Mouse (Mus musculus): ENCODE data around the gene BC004004. TPM values are rescaled to one million over a fixed set of nuclear protein-coding genes. Genes with fewer than 3 reads are reported as not detected.
A peak's percentile ranks its signal among the peaks of the same experiment; 100 is the strongest.

BC004004 gene
- polyA plus RNA-seq (2015; fragmentation: Nextera tagmentation; extraction: Ambion mirVana): 98.2 and 125 TPM in 2 replicates

DNA sequence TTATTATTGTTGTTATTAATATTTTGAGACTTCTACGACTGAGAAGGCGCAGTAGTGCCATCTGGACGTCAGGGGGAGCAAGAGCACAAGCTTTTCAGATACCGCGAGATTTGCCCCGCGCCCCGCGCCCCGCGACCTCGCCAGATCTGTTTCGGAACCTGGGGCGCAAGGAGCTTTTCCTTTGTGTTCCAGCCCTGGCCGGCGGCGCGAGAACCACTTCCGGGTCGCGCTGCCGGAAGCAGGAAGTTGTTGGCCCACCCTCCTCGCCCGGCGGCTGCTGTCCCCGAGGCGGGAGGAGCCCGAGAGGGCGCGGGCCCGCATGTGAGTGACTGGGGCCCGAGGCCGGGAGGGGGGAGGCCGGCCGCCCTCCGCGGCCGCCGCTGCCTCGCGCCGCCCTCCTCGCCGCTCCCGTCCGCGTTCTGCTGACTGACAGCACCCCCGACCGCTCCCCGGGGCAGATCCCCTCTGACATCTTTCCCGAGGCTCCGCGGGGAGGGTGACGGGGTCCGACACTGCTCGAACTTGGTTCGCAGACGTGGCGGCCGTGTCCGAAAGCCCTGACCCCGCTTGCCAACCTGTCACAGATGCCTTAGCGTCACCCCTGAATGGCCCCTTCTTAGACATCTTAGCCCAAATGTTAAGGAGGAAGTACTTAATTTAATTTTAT lies at the start of gene BC004004:
BC004004 (plus strand) TSS at position 107 of the 667 bp plus-strand sequence.
- Histone ChIP-seq H3K36me3 (no peaks in the 10 kb centered on the region), H3K27ac (replicated peaks) (peak within 1 kb of the TSS; percentile 92), H3K9ac (peak within 1 kb of the TSS; percentile 94), H3K9me3 (no peaks in the 10 kb centered on the region), H3K4me3 (peak within 1 kb of the TSS; percentile 81), H3K4me2 (peak within 1 kb of the TSS; percentile 63), H3K4me1 (replicated peaks) (peaks cover 30% of the 10 kb centered on the region), H3K27me3 (no peaks in the 10 kb centered on the region)
- ATAC-seq (ENCODE audit: low read depth): peak; percentile 87
- under 1% methylated on average over 60 of the region's 63 CpGs for WGBS

DNA sequence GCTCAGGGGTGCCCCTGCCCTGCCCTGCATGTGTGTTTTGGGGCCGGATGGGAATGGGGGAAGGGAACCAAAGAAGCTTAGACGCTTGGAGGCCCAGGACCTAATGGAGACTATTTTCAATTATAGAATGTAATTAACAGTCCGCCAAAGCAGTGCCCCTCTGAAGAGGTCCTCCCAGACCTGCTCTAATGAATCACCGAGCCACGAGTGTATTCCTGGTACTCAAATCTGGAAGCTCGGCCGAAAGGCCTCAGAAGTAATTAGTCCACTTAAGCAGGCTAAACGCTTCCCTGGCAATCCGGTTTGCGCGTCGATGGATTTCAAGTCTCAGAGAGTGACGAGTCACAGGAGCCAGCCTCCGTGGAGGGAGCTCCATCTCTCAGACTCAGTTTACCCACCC lies 48.0 kb upstream of the BC004004 start:
- Histone ChIP-seq H3K36me3 (no peaks in the 10 kb centered on the region), H3K4me2 (no peak overlapping the region), H3K9me3 (no peaks in the 10 kb centered on the region), H3K27me3 (no peaks in the 10 kb centered on the region), H3K27ac (replicated peaks) (peak overlapping the region; percentile 34; the same call in 1 of the 2 replicates), H3K9ac (no peak overlapping the region), H3K4me1 (replicated peaks) (peaks cover 22% of the 10 kb centered on the region), H3K4me3 (no peak overlapping the region)
- peak; percentile 33; the same call in 1 of the 2 replicates for ATAC-seq (ENCODE audit: low read depth)
- WGBS: 59% methylated on average over 14 of the region's 14 CpGs

GRCm38 (mm10) chr17:29231109-29231508 lies 37.5 kb upstream of the BC004004 start:
- ATAC-seq (ENCODE audit: low read depth): no peak
- Histone ChIP-seq H3K4me1 (replicated peaks) (no peaks in the 10 kb centered on the region; the same call in 1 of the 2 replicates), H3K4me2 (no peak overlapping the region), H3K36me3 (no peaks in the 10 kb centered on the region), H3K9ac (no peak overlapping the region), H3K4me3 (no peak overlapping the region), H3K9me3 (no peaks in the 10 kb centered on the region), H3K27ac (replicated peaks) (no peak overlapping the region), H3K27me3 (peaks cover 12% of the 10 kb centered on the region)
- WGBS: 54% methylated on average over 10 of the region's 10 CpGs

GRCm38 (mm10) chr17:29236111-29236510 lies 32.5 kb upstream of the BC004004 start:
- Histone ChIP-seq H3K27ac (replicated peaks) (no peak overlapping the region), H3K27me3 (peaks cover 37% of the 10 kb centered on the region), H3K9me3 (no peaks in the 10 kb centered on the region), H3K4me1 (replicated peaks) (peaks cover 27% of the 10 kb centered on the region), H3K4me3 (no peak overlapping the region), H3K9ac (no peak overlapping the region), H3K36me3 (no peaks in the 10 kb centered on the region), H3K4me2 (peak overlapping the region; percentile 99)
- 71% methylated on average over 7 of the region's 7 CpGs for WGBS
- ATAC-seq (ENCODE audit: low read depth): no peak

GRCm38 (mm10) chr17:29237267-29237771 lies 31.3 kb upstream of the BC004004 start:
- Histone ChIP-seq H3K4me2 (peak overlapping the region; percentile 99), H3K4me3 (peak overlapping the region; percentile 65), H3K4me1 (replicated peaks) (peaks cover 28% of the 10 kb centered on the region), H3K27ac (replicated peaks) (no peak overlapping the region), H3K36me3 (no peaks in the 10 kb centered on the region), H3K27me3 (peaks cover 37% of the 10 kb centered on the region), H3K9ac (peak overlapping the region; percentile 80), H3K9me3 (no peaks in the 10 kb centered on the region)
- ATAC-seq (ENCODE audit: low read depth): no peak
- WGBS: 1% methylated on average over 30 of the region's 32 CpGs

- Histone ChIP-seq H3K4me3 (peak within 1 kb of the TSS; percentile 65), H3K27ac (replicated peaks) (0 out of 2 replicates have a peak within 1 kb of the TSS, but pooled peaks have one; percentile 38), H3K9me3 (no peaks in the 10 kb centered on the region), H3K27me3 (peaks cover 37% of the 10 kb centered on the region), H3K9ac (peak within 1 kb of the TSS; percentile 80), H3K4me2 (peak within 1 kb of the TSS; percentile 99), H3K4me1 (replicated peaks) (peaks cover 34% of the 10 kb centered on the region), H3K36me3 (no peaks in the 10 kb centered on the region)
- WGBS: 1% methylated on average over 49 of the region's 73 CpGs
- peak; percentile 65 for ATAC-seq (ENCODE audit: low read depth)
Observed at GRCm38 (mm10) chr17:29237772-29238420, 30.7 kb upstream of the BC004004 start, which contains the start of gene Cpne5. Cpne5 (minus strand) TSS chr17:29238167.

DNA sequence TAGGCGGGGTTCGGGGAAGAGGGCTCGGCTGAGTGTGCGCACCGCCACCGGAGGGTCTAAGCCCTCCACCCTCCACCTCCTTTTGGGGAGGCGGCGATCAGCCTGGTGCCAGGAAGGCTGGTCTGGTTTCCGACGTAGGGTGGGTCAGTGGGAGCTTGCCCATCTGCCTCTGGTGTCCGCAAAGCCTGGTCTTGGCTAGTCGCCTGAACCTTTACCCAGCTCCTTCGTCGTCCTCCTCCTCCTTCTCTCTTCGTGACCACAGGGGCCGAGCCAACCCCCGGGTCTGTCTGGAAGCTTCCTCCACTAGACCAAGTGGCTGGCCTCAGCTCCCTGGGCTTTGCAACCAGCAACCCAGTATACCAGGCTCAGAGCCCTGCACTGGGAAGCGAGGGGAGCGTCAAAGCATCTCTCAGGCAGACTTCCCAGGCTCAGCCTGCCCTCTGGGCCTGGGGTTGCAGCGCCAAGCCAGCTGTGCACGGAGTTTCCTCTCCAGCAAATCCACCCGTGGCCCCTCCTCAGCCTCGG lies 30.1 kb upstream of the BC004004 start:
- peak; percentile 48; the same call in 1 of the 2 replicates for ATAC-seq (ENCODE audit: low read depth)
- Histone ChIP-seq H3K4me2 (peak overlapping the region; percentile 99), H3K9me3 (no peaks in the 10 kb centered on the region), H3K9ac (peak overlapping the region; percentile 80), H3K4me1 (replicated peaks) (peaks cover 40% of the 10 kb centered on the region), H3K27me3 (peaks cover 37% of the 10 kb centered on the region), H3K27ac (replicated peaks) (no peak overlapping the region), H3K36me3 (no peaks in the 10 kb centered on the region), H3K4me3 (peak overlapping the region; percentile 65)
- 4% methylated on average over 23 of the region's 23 CpGs for WGBS

GRCm38 (mm10) chr17:29244912-29245311 lies 23.7 kb upstream of the BC004004 start:
- H3K4me1 ChIP-seq (replicated peaks): peaks cover 42% of the 10 kb centered on the region
- H3K27ac ChIP-seq (replicated peaks): peak overlapping the region; percentile 74
- H3K36me3 ChIP-seq: peaks cover 3% of the 10 kb centered on the region
- WGBS: 13% methylated on average over 11 of the region's 12 CpGs
- peaks cover 5% of the 10 kb centered on the region; the same call in 1 of the 2 replicates for H3K27me3 ChIP-seq
- H3K9me3 ChIP-seq: no peaks in the 10 kb centered on the region
- H3K9ac ChIP-seq: peak overlapping the region; percentile 41
- ATAC-seq (ENCODE audit: low read depth): no peak
- H3K4me3 ChIP-seq: no peak overlapping the region
- no peak overlapping the region; the same call in 1 of the 2 replicates for H3K4me2 ChIP-seq

- no peaks in the 10 kb centered on the region for H3K27me3 ChIP-seq
- no peak for ATAC-seq (ENCODE audit: low read depth)
- H3K36me3 ChIP-seq: peaks cover 11% of the 10 kb centered on the region
- H3K4me3 ChIP-seq: no peak overlapping the region
- H3K4me1 ChIP-seq (replicated peaks): peaks cover 42% of the 10 kb centered on the region
- H3K9me3 ChIP-seq: no peaks in the 10 kb centered on the region
- H3K27ac ChIP-seq (replicated peaks): peak overlapping the region; percentile 74; the same call in 1 of the 2 replicates
- H3K4me2 ChIP-seq: no peak overlapping the region
- WGBS: 33% methylated on average over 7 of the region's 7 CpGs
- H3K9ac ChIP-seq: peak overlapping the region; percentile 6
Observed at GRCm38 (mm10) chr17:29245725-29246124, 22.9 kb upstream of the BC004004 start.

- Histone ChIP-seq H3K27ac (replicated peaks) (peak overlapping the region; percentile 10), H3K4me3 (no peak overlapping the region), H3K27me3 (no peaks in the 10 kb centered on the region), H3K4me2 (no peak overlapping the region), H3K36me3 (peaks cover 19% of the 10 kb centered on the region), H3K9ac (no peak overlapping the region), H3K9me3 (no peaks in the 10 kb centered on the region), H3K4me1 (replicated peaks) (peaks cover 51% of the 10 kb centered on the region)
- ATAC-seq (ENCODE audit: low read depth): 0 out of 2 replicates have a peak, but pooled peaks have one; percentile 10
- WGBS: 31% methylated on average over 5 of the region's 5 CpGs
Observed at GRCm38 (mm10) chr17:29246602-29247001, 22.0 kb upstream of the BC004004 start.

DNA sequence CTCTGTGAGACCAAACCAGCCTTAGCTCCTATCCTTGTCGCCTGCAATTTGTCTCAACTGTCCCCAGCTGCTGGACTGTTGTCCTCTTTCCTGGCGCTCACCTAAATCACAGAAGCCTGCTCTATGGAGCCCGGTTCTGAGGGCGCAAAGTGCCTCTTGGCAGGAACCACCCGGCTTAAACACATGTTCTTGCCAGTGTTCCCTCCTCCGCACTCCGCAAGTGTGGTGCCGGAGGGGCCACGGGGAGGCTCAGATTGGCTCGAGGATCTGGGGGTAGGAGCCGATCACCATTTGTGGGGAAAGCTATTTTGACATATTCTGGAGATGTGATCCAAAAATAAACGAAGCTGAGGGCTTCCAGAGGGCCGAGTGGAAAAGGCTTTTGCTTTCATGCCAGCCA lies 20.7 kb upstream of the BC004004 start:
- no peak overlapping the region for H3K27ac ChIP-seq (replicated peaks)
- no peak overlapping the region for H3K4me2 ChIP-seq
- WGBS: 81% methylated on average over 13 of the region's 13 CpGs
- no peak overlapping the region for H3K9ac ChIP-seq
- no peaks in the 10 kb centered on the region for H3K9me3 ChIP-seq
- H3K4me1 ChIP-seq (replicated peaks): peaks cover 55% of the 10 kb centered on the region
- H3K4me3 ChIP-seq: no peak overlapping the region
- H3K36me3 ChIP-seq: peaks cover 29% of the 10 kb centered on the region
- no peak for ATAC-seq (ENCODE audit: low read depth)
- no peaks in the 10 kb centered on the region for H3K27me3 ChIP-seq

DNA sequence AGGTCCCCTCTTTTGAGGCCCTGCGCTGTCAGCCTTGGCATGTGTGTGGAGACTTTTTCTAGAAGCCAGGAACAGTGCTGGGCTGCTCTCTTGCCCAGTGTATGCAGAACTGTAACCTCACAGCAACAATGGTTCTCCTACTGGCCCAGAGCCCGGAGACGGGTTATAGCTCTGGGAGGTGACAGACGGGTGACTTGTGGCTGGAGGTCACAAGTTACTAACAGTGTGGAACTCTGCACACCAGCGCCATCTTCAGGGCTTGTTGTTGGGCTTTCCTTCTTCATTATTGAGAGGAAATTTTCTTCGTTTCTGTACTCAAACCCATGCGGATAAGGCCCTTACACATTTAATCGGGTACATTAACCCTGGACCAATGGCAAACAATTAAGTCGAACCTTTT lies 19.1 kb upstream of the BC004004 start:
- H3K9ac ChIP-seq: no peak overlapping the region
- no peak overlapping the region for H3K4me2 ChIP-seq
- 54% methylated on average over 9 of the region's 9 CpGs for WGBS
- peaks cover 34% of the 10 kb centered on the region for H3K36me3 ChIP-seq
- ATAC-seq (ENCODE audit: low read depth): no peak
- H3K27me3 ChIP-seq: no peaks in the 10 kb centered on the region
- no peak overlapping the region for H3K4me3 ChIP-seq
- peaks cover 47% of the 10 kb centered on the region for H3K4me1 ChIP-seq (replicated peaks)
- no peaks in the 10 kb centered on the region for H3K9me3 ChIP-seq
- H3K27ac ChIP-seq (replicated peaks): no peak overlapping the region

Data from neural tube, embryonic 13.5 days (tissue).